Mouse (Mus musculus) ovary, adult 18-20 months (tissue): ENCODE data around the gene Sgca.

Experiments
- DNase-seq: peaks from one replicate; pipeline ENCODE4 v3.0.0; 2022; ENCODE audit warnings: low spot score, mixed read lengths

The Sgca gene

GRCm38 (mm10) chr11:95001584-95002347 lies 25.6 kb upstream of the Sgca start:
- DNase-seq: no peak

- DNase-seq: no peak
Observed at GRCm38 (mm10) chr11:95001058-95001457, 24.9 kb upstream of the Sgca start.

- no peak for DNase-seq
Observed at GRCm38 (mm10) chr11:95000548-95000947, 24.4 kb upstream of the Sgca start.

GRCm38 (mm10) chr11:95000128-95000527 lies 24.0 kb upstream of the Sgca start:
- DNase-seq: no peak

GRCm38 (mm10) chr11:94998041-94998531 lies 22.0 kb upstream of the Sgca start:
- no peak for DNase-seq

GRCm38 (mm10) chr11:94997596-94997995 lies 21.5 kb upstream of the Sgca start:
- no peak for DNase-seq

- no peak for DNase-seq
Observed at GRCm38 (mm10) chr11:94996984-94997383, 20.9 kb upstream of the Sgca start.

- no peak for DNase-seq
Observed at GRCm38 (mm10) chr11:94996101-94996500, 20.0 kb upstream of the Sgca start.

GRCm38 (mm10) chr11:94994947-94995772 lies 19.0 kb upstream of the Sgca start:
- DNase-seq: no peak

- no peak for DNase-seq
Observed at GRCm38 (mm10) chr11:94994208-94994814, 18.2 kb upstream of the Sgca start.

- DNase-seq: peak; percentile 55
Observed at GRCm38 (mm10) chr11:94992754-94993606, 16.9 kb upstream of the Sgca start.

- DNase-seq: no peak
Observed at GRCm38 (mm10) chr11:94992480-94992753, 16.3 kb upstream of the Sgca start.

- no peak for DNase-seq
Observed at GRCm38 (mm10) chr11:94991641-94992479, 15.7 kb upstream of the Sgca start.

GRCm38 (mm10) chr11:94990749-94991577 lies 14.8 kb upstream of the Sgca start, which contains the start of gene Ppp1r9b:
Gene Ppp1r9b (plus strand): TSS chr11:94991035.
- DNase-seq: peak; percentile 90

GRCm38 (mm10) chr11:94990102-94990748 lies 14.1 kb upstream of the Sgca start:
- DNase-seq: no peak

GRCm38 (mm10) chr11:94989562-94990017 lies 13.5 kb upstream of the Sgca start:
- DNase-seq: peak; percentile 76

- DNase-seq: no peak
Observed at GRCm38 (mm10) chr11:94988780-94989561, 12.8 kb upstream of the Sgca start.

GRCm38 (mm10) chr11:94987851-94988250 lies 11.7 kb upstream of the Sgca start:
- no peak for DNase-seq

GRCm38 (mm10) chr11:94987341-94987740 lies 11.2 kb upstream of the Sgca start:
- DNase-seq: no peak
